Mouse (Mus musculus) embryonic facial prominence, embryonic 11.5 days (tissue): ENCODE measurements at regions not wholly inside any gene's neighbourhood (a gene's known extent, or its start where the extent isn't known, plus 50 kb on each side); places are given as distances from the start of the nearest gene placed in this dataset.

ENCODE experiments used
- ATAC-seq: fragments of 200-750 bp; cut with Nextera tagmentation; replicated peaks from 2 replicates; pipeline ENCODE4 v1.8.0; 2017; ENCODE audit warnings: low read depth; ENCODE audit not compliant: insufficient number of reproducible peaks, low FRiP score, low TSS enrichment
- DNase-seq: peaks from one replicate; pipeline ENCODE4 v3.0.0-alpha.2; 2015; ENCODE audit warnings: low spot score
- H3K27ac ChIP-seq: fragments of 300-500 bp; sonication (generic); replicated peaks from 2 replicates; pipeline ENCODE4 v1.5.1; 2014; ENCODE audit warnings: mild to moderate bottlenecking, low read depth, low read length, control low read depth
- H3K27me3 ChIP-seq: fragments of 300-500 bp; sonication (generic); 2 replicates; pipeline ENCODE4 v1.6.1; 2014; ENCODE audit warnings: mild to moderate bottlenecking, low read length, moderate library complexity, mixed read lengths; ENCODE audit not compliant: control insufficient read depth, insufficient read depth
- H3K36me3 ChIP-seq: fragments of 300-500 bp; sonication (generic); replicated peaks from 2 replicates; pipeline ENCODE4 v1.6.1; 2014; ENCODE audit warnings: low read depth, mild to moderate bottlenecking, low read length, moderate library complexity, mixed read lengths; ENCODE audit not compliant: control insufficient read depth, insufficient read depth
- H3K4me1 ChIP-seq: fragments of 300-500 bp; sonication (generic); 2 replicates; pipeline ENCODE4 v1.6.1; 2014; ENCODE audit warnings: low read length, mixed read lengths; ENCODE audit not compliant: control insufficient read depth, insufficient read depth
- H3K4me2 ChIP-seq: fragments of 300-500 bp; sonication (generic); 2 replicates; pipeline ENCODE4 v1.6.1; 2014; ENCODE audit warnings: low read depth, mild to moderate bottlenecking, control low read depth, low read length, moderate library complexity
- H3K4me3 ChIP-seq: fragments of 300-500 bp; sonication (generic); 2 replicates; pipeline ENCODE4 v1.5.1; 2014; ENCODE audit warnings: low read depth, low read length, control low read depth
- H3K9ac ChIP-seq: fragments of 300-500 bp; sonication (generic); replicated peaks from 2 replicates; pipeline ENCODE4 v1.6.1; 2014; ENCODE audit warnings: mild to moderate bottlenecking, control low read depth, low read length
- H3K9me3 ChIP-seq: fragments of 300-500 bp; sonication (generic); replicated peaks from 2 replicates; pipeline ENCODE4 v1.6.1; 2016; ENCODE audit warnings: mild to moderate bottlenecking, low read length, inconsistent platforms, mixed read lengths; ENCODE audit not compliant: control insufficient read depth
- WGBS: fragments of 180-500 bp; shearing (Covaris S2); extraction: QIAGEN DNeasy Blood & Tissue Kit; methylation state at CpG from one replicate; pipeline ENCODE4 v1.1.7; 2014; 5-methylcytosine and 5-hydroxymethylcytosine counted together

- WGBS, result 75% methylated on average over 14 of the region's 14 CpGs
- Histone ChIP-seq H3K27ac (no peak overlapping the region), H3K36me3 (no peaks in the 10 kb centered on the region), H3K4me2 (no peak overlapping the region), H3K9ac (no peak overlapping the region), H3K4me3 (no peak overlapping the region), H3K4me1 (no peaks in the 10 kb centered on the region), H3K27me3 (no peaks in the 10 kb centered on the region), H3K9me3 (no peaks in the 10 kb centered on the region)
- DNase-seq, result no peak
- no peak for ATAC-seq
These were observed 70.0 kb upstream of the Caprin1 start for GRCm38 (mm10) chr2:103867241-103867957.

DNA sequence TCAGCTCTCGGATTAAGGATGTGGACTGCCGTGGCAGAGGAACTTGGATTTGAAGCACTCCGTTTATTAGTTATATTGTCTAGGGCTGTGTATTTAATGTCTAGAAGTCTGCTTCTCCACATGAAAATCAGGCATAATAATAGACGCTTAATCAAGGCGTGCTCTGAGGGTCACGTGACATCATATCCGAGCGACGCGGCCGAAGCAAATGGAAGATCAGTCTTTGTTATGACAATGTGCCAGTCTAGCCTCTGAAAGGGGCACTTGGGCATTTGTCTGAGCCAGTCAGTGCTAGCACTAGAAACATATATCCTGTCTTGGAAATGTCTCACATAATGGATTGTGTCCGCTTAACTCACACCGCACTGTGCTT lies 70.5 kb upstream of the Caprin1 start:
- Histone ChIP-seq H3K27me3 (no peaks in the 10 kb centered on the region), H3K4me1 (no peaks in the 10 kb centered on the region), H3K9me3 (no peaks in the 10 kb centered on the region), H3K27ac (no peak overlapping the region), H3K36me3 (no peaks in the 10 kb centered on the region), H3K4me2 (no peak overlapping the region), H3K9ac (no peak overlapping the region), H3K4me3 (no peak overlapping the region)
- DNase-seq (no peak), ATAC-seq (no peak)
- 93% methylated on average over 13 of the region's 13 CpGs for WGBS

- Histone ChIP-seq H3K4me3 (no peak overlapping the region), H3K9me3 (no peaks in the 10 kb centered on the region), H3K27me3 (no peaks in the 10 kb centered on the region), H3K4me1 (no peaks in the 10 kb centered on the region), H3K9ac (no peak overlapping the region), H3K4me2 (no peak overlapping the region), H3K36me3 (no peaks in the 10 kb centered on the region), H3K27ac (no peak overlapping the region)
- DNase-seq (no peak), ATAC-seq (no peak)
- 49% methylated on average over 7 of the region's 7 CpGs for WGBS
These were observed 71.2 kb upstream of the Caprin1 start for GRCm38 (mm10) chr2:103868655-103869054.

GRCm38 (mm10) chr2:103871522-103872276 lies 74.2 kb upstream of the Caprin1 start:
- Histone ChIP-seq H3K9ac (no peak overlapping the region), H3K4me3 (no peak overlapping the region), H3K9me3 (no peaks in the 10 kb centered on the region), H3K27ac (no peak overlapping the region), H3K36me3 (no peaks in the 10 kb centered on the region), H3K4me2 (no peak overlapping the region), H3K27me3 (no peaks in the 10 kb centered on the region), H3K4me1 (no peaks in the 10 kb centered on the region)
- 27% methylated on average over 12 of the region's 12 CpGs for WGBS
- peak; percentile 69 for ATAC-seq
- DNase-seq, result peak; percentile 78

DNA sequence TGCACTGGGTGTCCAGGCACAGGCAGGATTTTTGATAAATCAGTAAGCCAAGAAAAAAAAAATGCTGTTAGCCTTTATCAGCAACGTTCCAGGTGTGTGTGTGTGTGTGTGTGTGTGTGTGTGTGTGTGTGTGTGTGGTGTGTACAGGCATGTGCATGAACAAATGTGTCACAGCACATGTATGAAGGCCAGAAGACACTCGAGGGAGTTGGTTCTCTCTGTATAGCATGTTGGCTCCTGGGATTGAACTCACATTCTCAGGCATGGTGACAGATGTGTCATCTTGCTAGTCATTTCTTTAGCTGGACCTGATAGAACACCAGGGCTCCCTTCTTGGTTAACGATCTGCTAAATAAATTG lies 74.8 kb upstream of the Caprin1 start:
- no peaks in the 10 kb centered on the region for H3K4me1 ChIP-seq
- H3K9me3 ChIP-seq, result no peaks in the 10 kb centered on the region
- DNase-seq (no peak), ATAC-seq (no peak)
- no peak overlapping the region for H3K4me2 ChIP-seq
- WGBS, result 77% methylated on average over 3 of the region's 3 CpGs
- H3K36me3 ChIP-seq, result no peaks in the 10 kb centered on the region
- H3K27ac ChIP-seq, result no peak overlapping the region
- H3K27me3 ChIP-seq, result no peaks in the 10 kb centered on the region
- no peak overlapping the region for H3K4me3 ChIP-seq
- H3K9ac ChIP-seq, result no peak overlapping the region

- DNase-seq (no peak), ATAC-seq (no peak)
- Histone ChIP-seq H3K27me3 (no peaks in the 10 kb centered on the region), H3K4me2 (no peak overlapping the region), H3K36me3 (no peaks in the 10 kb centered on the region), H3K4me1 (no peaks in the 10 kb centered on the region), H3K4me3 (no peak overlapping the region), H3K27ac (no peak overlapping the region), H3K9me3 (no peaks in the 10 kb centered on the region), H3K9ac (no peak overlapping the region)
- 89% methylated on average over 6 of the region's 6 CpGs for WGBS
These were observed 75.9 kb upstream of the Caprin1 start for GRCm38 (mm10) chr2:103873381-103873780.

DNA sequence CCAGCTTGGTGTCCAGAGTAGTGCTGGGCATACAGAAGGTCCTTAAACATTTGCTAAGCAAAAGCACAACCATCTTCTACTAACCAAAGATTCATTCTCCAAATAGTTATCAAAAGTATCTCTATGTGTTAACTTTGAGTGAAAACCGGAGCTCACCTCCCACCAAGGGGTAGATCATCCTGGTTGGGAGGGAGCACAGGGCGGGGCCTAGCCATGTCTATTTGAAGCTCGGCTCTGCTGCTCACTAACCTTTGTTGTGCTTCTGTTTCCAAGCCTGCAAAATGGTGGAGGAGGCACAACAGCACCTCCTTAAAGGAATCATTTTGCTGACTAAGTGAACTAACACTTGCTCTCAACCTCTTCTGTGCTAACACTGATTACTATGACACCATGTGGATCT lies 77.0 kb upstream of the Caprin1 start:
- Histone ChIP-seq H3K9ac (no peak overlapping the region), H3K4me2 (no peak overlapping the region), H3K27me3 (no peaks in the 10 kb centered on the region), H3K27ac (no peak overlapping the region), H3K4me3 (no peak overlapping the region), H3K4me1 (no peaks in the 10 kb centered on the region), H3K9me3 (no peaks in the 10 kb centered on the region), H3K36me3 (no peaks in the 10 kb centered on the region)
- DNase-seq (no peak), ATAC-seq (no peak)
- WGBS, result 75% methylated on average over 3 of the region's 3 CpGs

DNA sequence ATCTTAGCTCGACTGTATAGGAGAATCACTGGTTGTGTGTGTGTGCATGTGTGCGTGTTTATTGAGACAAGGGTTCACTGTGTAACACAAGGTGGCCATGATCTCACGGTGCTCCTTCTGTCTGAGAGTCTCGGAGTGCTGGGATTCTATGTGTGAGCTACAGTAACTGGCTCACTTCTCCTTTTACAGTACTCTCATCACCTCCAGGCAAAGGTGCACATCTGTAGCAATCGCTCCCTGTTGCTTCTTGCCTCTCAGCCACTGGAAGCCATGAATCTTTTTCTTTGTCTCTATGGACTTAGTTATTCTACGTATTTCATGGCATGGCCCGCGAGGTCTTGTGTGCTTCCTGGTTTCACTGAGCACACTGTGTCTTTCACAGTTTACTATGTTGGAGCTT lies 78.3 kb upstream of the Caprin1 start:
- no peak for ATAC-seq
- DNase-seq, result no peak
- no peaks in the 10 kb centered on the region for H3K36me3 ChIP-seq
- no peak overlapping the region for H3K9ac ChIP-seq
- no peak overlapping the region for H3K27ac ChIP-seq
- H3K4me2 ChIP-seq, result no peak overlapping the region
- no peaks in the 10 kb centered on the region for H3K4me1 ChIP-seq
- WGBS, result 87% methylated on average over 8 of the region's 8 CpGs
- H3K27me3 ChIP-seq, result no peaks in the 10 kb centered on the region
- H3K4me3 ChIP-seq, result no peak overlapping the region
- H3K9me3 ChIP-seq, result no peaks in the 10 kb centered on the region
